Mouse (Mus musculus) T-helper 17 cell (primary cell): ENCODE results near the gene Nae1.

Experiments used
- in situ Hi-C, 2 experiments: fragments of 300-600 bp; cut with MboI, MseI; formaldehyde crosslinking; loops; 1 replicate in 1 of 2; 2 replicates in 1 of 2; pipeline ENCODE4 v1.15.1; 2025; ENCODE audit warnings: high pct_unique_total_duplicates in 2 of 2

The Nae1 gene

GRCm38 (mm10) chr8:104533971-104534778, at the start of gene Nae1, which contains the start of gene Car7:
TSS of gene Nae1 (minus strand) at chr8:104534637.
TSS of gene Car7 (plus strand) at chr8:104534689.
- in situ Hi-C loops, result no loop called here

GRCm38 (mm10) chr8:104577606-104578005, 43.2 kb upstream of the Nae1 start:
- in situ Hi-C loops, result loop anchor here in 1 of 2 experiments (10.0 kb wide), 1 partner anchor 233 kb away; no protein-coding TSS in a partner anchor

- in situ Hi-C loops, result loop anchor here in 1 of 2 experiments (10.0 kb wide), 1 partner anchor 232 kb away; no protein-coding TSS in a partner anchor
Measured at GRCm38 (mm10) chr8:104576820-104577219, 42.4 kb upstream of the Nae1 start.

GRCm38 (mm10) chr8:104570436-104571343, 36.3 kb upstream of the Nae1 start:
- in situ Hi-C loops, result loop anchor here in 1 of 2 experiments (10.0 kb wide), 1 partner anchor 226 kb away; no protein-coding TSS in a partner anchor

GRCm38 (mm10) chr8:104569559-104569958, 35.1 kb upstream of the Nae1 start:
- in situ Hi-C loops, result no loop called here

GRCm38 (mm10) chr8:104565457-104565798, 31.0 kb upstream of the Nae1 start:
- in situ Hi-C loops, result no loop called here

- in situ Hi-C loops, result no loop called here
Measured at GRCm38 (mm10) chr8:104564633-104565456, 30.4 kb upstream of the Nae1 start.

- in situ Hi-C loops, result no loop called here
Measured at GRCm38 (mm10) chr8:104560731-104561130, 26.3 kb upstream of the Nae1 start.

GRCm38 (mm10) chr8:104557226-104557625, 22.8 kb upstream of the Nae1 start:
- in situ Hi-C loops, result no loop called here

- in situ Hi-C loops, result no loop called here
Measured at GRCm38 (mm10) chr8:104555191-104555590, 20.8 kb upstream of the Nae1 start.

- in situ Hi-C loops, result no loop called here
Measured at GRCm38 (mm10) chr8:104543440-104544045, 9.1 kb upstream of the Nae1 start.

- in situ Hi-C loops, result no loop called here
Measured at GRCm38 (mm10) chr8:104542160-104542559, 7.7 kb upstream of the Nae1 start.

GRCm38 (mm10) chr8:104541515-104541880, 7.1 kb upstream of the Nae1 start:
- in situ Hi-C loops, result no loop called here

- in situ Hi-C loops, result no loop called here
Measured at GRCm38 (mm10) chr8:104540710-104541514, 6.5 kb upstream of the Nae1 start.

- in situ Hi-C loops, result no loop called here
Measured at GRCm38 (mm10) chr8:104540238-104540637, 5.8 kb upstream of the Nae1 start.

GRCm38 (mm10) chr8:104539566-104539965, 5.1 kb upstream of the Nae1 start:
- in situ Hi-C loops, result no loop called here

- in situ Hi-C loops, result no loop called here
Measured at GRCm38 (mm10) chr8:104538896-104539295, 4.5 kb upstream of the Nae1 start.

- in situ Hi-C loops, result no loop called here
Measured at GRCm38 (mm10) chr8:104536028-104536427, 1.6 kb upstream of the Nae1 start.

GRCm38 (mm10) chr8:104535378-104535777, 941 bp upstream of the Nae1 start:
- in situ Hi-C loops, result no loop called here

GRCm38 (mm10) chr8:104534779-104535141, 323 bp upstream of the Nae1 start:
- in situ Hi-C loops, result no loop called here
